Mouse (Mus musculus) embryo, embryonic 11.5 days (tissue): Measurements from ENCODE around the gene Znrf1.
A peak's percentile ranks its signal among the peaks of the same experiment; 100 is the strongest.
"Not testable (repeated sequence)": the region's sequence is repeated elsewhere in the genome, so short reads cannot be mapped to it uniquely, and the experiment has no call there.

Source experiments
- DNase-seq: peaks from one replicate; pipeline ENCODE4 v3.0.0-alpha.2; 2012; ENCODE audit warnings: low read depth, low spot score

The Znrf1 gene

DNA sequence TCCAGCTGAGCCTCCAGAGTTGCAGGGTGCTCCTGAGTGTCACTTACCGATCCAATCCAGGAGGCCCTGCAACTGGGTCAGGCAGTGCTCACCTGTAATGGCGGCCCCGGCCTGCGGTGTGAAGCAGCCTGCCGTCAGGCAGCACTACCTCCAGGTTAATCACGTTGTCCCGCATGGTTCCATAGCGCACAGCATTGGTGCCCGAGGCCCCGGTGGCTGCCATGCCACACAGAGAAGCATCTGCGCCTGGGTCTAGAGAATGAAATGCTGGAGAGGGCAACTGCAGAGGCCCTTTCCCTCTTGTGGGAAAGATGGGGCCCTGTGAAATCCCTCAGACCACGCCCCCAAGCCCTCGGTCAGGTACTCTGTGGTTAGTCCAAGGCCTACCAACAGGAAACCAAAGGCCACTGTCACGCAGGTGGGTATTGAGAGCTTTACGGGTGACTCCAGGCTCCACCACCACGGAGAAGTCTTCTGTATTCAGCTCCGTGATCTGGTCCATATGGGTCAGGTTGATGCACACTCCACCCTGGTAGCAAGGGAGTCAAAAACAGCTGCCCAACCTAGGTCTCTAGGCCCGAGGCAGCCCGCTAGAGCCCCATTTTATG lies 93.1 kb downstream of the Znrf1 start:
- no peak for DNase-seq

DNA sequence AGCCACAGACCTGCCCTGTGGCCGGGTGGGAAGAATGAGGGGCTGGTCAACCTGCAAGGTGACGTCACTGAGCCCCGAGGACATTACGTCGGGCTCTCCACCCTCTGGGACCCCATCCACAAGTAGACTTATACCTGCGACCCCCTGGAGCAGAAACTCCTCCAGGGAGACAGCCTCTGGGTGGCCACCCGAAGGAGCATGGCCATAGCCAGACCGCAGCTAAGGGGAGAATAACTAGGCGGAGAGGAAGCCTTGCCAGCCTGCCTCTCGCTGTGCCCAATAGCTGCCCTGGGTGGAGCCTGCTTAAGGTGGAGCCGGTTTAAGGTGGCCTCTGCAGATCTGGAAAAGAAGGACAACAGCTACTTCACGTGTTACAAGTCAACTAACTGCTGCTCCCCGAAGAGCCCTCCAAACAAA lies 94.2 kb downstream of the Znrf1 start, which contains the start of gene Ldhd:
Gene Ldhd (minus strand): TSS at position 270 of the 417 bp plus-strand sequence.
- no peak for DNase-seq

DNA sequence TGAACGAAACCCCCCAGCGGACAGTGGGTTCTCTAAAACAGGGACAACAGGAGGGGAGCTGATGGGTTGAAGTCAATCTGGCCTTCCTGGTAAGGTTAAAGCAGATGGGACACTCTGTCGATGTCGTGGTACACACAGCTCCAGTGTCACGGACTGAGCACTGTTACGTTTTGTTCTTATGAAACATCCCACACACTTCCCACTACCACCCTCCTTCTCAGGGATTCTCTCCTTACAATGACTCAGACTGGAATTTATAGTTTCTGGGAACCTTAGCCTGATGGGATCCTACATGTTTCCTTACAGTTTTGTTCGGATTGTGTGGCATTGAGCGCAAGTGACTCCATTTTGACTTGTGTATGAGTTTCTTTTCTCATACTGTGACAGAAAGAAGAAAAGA lies 95.7 kb downstream of the Znrf1 start:
- DNase-seq, result no peak

DNA sequence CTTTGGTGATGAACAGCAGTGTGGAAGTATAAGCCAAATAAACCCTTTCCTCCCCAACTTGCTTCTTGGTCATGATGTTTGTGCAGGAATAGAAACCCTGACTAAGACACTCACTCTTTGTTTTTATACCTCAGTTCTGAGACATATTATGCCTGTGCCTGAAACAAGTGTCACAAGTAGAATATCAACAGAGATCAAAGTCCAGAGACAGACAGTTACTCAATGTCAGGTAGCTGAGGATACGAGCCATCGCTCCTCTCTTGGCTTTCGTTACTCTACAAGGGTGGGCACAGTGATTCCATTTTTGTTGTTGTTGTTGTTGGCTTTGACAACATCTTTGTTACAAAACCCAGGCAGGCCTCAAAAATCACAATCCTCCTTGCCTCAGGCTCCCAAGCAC lies 97.1 kb downstream of the Znrf1 start:
- DNase-seq, result no peak

DNA sequence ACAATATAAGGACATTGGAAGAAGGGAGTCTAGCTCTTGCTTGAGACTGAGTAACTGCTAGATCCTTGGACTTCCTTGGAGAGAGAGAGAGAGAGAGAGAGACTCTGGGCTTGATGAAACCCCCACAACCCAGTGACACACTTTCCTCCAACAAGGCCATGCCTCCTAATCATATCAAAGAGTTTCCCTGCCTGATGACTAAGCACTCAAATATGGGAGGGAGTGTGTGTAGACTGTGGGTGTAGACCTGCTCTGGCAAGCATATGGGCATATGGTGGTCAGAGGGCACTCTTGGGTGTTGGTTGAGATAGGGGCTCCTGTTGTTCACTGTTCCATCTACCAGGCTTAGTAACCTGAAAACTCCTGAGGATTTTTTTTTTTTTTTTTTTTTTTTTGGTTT lies 102.2 kb downstream of the Znrf1 start:
- DNase-seq, result no peak

DNA sequence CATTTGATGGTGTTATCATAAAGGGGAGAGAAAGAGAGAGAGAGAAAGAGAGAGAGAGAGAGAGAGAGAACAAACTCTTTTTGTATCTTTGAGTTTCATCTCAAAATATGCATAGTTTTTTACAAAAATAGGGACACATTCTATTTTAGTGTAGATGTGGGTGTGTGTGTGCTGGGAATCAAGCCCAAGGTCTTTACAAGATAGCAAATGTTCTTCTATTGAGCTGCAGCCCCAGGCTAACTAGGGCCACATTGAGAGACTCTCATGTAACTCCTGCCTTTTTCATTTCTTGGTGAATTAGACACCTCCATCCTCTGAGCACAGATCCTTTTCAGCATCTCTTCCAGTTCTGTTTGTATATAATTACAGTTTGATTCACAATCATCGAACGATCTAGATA lies 105.2 kb downstream of the Znrf1 start:
- DNase-seq, result no peak

DNA sequence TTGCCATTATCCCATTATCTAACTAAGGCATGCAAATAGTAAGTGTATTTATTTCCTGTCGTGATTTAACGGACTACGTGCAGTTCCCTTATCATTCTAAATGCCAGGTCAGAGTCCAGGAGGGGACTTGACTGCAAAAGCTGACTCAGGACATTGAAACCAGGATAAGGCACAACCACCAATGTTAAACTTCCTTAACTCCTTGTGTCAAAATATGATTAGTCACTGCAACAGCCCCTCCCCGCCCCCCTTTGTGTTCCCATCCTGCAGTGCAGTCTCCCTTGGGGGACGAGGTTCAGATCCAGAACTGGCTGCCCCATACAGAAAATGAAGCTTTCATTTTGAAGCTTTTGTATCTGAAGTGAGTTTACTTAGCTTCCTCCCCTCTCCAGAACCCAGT lies 106.6 kb downstream of the Znrf1 start:
- no peak for DNase-seq

DNA sequence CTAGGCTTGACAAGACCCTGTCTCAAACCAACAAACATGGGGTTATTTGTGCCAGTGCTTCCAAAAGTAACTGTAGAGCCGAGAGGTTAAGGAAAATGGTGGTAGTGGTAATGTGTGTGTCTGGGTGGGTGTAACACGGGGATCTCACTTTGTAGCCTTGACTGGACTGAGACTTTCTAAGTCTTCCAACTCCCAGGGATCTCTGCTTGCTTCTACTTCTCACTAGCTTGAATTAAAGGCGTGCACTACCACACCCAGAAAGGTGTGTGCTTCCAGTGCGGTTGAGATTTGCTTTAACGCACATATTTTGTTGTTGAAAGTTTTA lies 107.0 kb downstream of the Znrf1 start:
- no peak for DNase-seq

DNA sequence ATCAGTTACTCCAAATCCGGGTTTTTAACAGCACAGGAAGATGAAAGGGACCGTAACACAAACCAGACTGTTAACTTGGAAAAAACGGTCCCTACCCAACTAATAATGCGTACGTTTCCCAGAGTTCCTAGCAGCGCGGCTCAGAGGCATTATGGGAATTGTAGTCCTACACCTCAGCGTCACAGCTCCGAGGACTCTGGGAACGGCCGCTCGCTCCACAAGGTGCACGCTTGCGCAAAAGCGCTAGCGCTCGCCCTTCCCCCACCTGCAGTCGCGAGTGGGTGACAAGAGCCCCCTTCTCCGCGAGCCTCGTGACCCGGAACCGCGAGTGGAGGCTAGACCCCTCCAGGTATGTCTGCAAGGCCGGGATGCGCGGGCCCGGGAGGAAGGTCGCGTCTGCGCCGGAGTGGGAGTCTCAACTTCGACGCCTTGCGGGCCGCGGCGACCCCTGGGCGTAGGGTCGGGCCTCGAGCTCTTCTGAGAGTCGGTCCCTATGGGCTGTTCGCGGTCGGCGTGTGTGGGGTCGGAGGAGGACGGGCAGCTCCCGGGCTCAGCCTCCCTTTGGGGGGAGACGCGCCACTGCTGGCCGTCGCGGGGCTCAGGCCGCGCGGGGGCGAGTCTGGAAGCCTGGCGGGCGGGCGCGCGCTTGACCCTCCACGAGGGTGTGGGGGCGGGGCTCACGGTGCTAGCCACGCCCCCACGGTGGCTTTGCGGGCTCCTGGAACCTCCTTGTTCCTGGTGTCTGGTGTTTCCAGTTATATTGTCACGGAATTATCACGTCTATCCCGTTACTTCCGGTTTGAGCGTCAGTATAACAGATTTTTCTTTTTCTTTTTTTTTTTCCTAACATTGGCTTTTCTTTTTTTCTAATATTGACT lies 107.6 kb downstream of the Znrf1 start, which contains the start of gene Zfp1:
Gene Zfp1 (plus strand): TSS at position 138 of the 878 bp plus-strand sequence.
- peak; percentile 87 for DNase-seq

DNA sequence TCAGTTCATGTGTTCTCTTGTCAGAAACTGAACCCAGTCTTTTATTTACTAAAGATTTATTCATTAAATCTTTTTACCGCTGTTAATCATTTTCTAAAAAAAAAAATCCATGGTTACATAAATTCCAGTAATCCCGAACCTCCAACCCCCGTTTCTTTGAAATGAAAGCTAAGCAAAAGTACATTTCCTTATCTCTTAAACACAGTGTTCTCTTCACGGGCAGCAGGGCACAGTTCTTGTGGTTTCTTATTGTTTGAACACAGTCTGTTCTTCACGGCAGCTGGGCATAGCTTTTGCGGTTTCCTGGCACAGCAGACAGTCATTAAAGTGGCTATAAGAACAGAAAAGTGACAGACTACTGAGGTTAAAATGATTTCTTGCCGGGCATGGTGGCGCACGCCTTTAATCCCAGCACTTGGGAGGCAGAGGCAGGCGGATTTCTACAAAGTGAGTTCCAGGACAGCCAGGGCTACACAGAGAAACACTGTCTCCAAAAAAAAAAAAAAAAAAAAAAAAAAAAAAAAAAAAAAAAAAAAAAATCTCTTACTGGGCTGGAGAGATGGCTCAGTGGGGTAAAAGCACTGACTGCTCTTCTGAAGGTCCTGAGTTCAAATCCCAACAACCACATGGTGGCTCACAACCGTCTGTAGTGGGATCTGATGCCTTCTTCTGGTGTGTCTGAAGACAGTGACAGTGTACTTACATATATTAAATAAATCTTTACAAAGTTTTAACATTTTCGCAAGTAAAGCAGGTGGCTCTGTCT lies 108.6 kb downstream of the Znrf1 start:
- DNase-seq, result not testable (repeated sequence)

DNA sequence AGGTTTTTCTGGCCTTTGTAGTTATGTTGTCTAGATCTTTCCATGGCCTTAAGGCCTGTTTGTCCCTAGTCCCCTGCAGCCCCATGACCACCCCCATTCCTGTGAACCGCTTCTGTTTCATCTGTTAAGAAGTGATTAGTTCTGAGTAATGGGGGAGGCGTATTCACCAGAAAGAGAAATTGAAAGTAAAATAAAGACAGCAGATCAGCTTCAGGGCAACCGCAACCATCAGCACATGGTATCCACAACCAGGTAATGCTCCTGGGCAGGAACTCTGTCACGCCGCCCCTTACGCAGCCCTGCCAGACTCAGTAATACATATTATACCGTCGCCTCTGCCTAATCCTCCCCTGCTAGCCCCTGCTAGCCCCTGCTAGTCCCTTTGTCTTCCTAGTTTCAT lies 109.8 kb downstream of the Znrf1 start:
- no peak for DNase-seq

DNA sequence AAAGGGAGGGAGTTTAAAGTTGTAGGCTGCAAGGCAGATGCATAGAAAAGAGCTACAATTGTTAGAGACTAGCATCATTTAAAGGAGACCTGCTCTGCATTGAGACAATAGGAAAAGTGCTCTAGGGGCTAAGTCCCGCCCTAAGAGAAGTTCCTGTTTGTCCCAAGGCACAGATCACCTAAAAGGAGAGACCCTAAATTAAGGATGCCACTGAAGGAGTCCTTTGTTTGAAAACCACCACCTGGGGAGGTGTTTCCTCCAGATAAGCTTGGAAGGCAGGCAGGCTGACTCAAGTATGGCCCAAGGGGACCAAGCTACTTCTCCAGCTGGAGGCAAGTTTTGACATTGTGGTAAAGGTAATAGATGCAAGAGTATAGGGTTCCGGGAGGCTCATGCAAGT lies 112.9 kb downstream of the Znrf1 start:
- no peak for DNase-seq

DNA sequence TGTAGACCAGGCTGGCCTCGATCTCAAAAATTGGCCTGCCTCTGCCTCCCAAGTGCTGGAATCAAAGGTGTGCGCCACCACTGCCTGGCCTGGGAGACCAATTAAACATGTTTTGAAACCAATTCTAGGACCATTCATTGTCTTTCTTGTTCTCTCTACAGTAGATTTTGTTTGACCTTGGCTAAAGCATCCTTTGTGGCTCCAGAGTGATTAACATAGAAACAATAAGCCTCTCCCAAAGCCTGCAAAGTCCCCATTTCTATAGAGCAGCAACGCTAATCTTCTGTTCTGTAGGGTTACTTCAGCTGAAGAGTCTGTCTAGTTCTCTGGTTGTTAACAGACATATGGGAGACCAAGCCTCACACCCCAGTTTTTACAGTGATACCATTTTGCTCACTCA lies 114.8 kb downstream of the Znrf1 start:
- no peak for DNase-seq

DNA sequence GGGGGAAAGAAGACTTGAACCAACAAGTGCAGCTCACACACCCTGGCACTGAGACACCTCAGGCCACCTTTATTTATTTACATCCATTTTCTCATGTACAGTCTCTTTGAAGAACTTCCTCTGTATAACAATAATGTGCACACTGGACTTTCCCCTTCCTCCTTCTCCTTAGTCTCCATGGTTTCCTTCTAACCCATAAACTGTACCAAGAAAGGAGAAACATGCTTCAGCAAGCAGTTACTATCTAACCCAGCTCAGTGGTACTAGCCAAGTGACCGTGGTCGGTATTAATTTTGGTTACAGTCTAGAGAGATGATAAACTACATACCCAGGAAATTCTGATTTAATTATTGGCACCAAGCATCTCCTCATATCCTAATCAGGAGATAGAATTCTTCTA lies 117.6 kb downstream of the Znrf1 start:
- no peak for DNase-seq

DNA sequence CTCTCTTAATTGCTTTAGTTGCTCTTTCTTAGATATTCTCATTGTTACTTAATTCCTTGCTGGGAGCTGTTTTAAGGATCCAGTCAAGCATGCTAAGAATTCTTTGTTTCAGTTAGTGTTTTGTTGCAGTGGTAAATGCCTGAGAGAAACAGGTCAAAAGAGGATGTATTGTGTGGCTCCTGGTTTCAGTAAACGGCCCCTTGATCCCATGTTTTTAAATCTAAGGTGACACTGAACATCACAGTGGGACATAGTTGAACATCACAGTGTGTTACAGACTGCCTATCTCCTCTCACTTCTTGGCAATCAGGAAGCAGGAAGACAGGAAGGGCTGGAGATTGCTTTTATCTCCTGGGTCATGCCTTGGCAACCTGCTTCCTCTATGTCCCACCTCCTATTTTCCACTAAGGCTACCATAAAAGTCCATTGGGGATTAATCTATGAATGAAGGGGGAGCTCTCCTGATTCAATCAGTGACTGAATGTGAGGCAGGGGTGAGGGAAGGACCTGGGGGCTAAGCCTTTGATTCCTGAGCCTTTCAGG lies 121.5 kb downstream of the Znrf1 start:
- DNase-seq, result no peak

DNA sequence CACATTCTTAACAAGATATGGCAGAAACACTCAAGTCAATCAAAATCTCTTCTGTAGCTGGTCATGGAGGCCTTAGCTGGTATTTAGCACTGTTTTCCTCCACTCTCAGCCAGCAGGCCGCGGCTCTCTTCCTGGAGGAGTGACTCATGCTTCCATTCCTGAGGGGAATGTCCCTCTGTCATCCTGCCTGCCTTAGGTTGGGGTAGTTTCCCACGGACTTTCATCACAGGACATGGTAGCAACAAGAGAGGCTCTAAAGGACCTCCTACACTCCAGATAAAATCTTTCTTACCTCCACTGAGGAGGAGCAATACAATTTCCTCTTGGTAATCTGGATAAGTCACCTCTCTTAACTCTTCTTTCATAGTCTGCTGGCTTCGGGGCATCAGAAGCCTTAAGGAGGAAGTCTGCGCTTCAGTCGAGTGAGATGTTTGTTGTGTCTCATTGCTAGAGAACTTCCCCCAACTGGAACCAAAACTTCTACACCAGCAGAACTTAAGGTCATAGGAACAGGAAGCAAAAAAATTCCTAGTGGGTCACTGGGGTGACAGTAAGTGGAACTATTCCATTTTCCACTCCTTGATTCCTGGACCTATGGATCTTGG lies 123.0 kb downstream of the Znrf1 start:
- no peak for DNase-seq

DNA sequence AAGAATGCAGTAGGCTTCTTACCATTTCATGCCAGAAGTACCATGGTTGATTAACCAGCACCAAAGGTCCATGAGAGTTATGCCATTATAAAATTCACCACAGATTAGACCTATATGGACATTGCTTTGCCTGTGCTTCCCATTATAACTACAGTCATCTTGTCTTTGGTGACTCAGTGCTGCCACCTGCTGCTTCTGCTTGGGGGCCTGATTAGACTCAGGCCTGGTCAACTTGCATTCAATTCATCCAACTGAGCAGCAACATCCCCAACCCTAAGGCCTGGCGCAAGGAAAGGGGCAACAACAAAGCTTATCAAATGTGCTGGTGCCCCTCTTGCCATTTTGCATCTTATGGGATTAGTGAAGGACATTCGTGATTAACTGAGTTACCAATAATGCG lies 126.6 kb downstream of the Znrf1 start:
- DNase-seq, result peak; percentile 56

DNA sequence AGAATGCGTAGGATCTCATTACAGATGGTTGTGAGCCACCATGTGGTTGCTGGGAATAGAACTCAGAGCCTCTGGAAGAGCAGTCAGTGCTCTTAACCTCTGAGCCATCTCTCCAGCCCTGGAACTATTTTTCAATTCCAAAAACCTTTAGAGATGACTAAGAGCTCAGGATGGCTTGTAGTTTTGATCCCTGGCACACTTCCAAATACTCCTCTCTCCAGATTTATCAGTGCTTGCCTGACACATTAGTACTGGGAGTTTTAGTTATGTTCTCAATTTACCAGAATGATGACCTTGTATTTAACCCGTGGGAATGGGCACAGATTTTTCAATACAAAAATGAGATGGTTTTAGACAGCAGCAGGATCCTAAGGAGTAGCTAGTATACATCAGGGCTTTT lies 130.9 kb downstream of the Znrf1 start:
- DNase-seq, result no peak
